Mouse (Mus musculus) liver, adult (tissue): ENCODE measurements around the gene Olfr523.

ENCODE experiments used
- GATA4 ChIP-seq: IDR thresholded peaks from 2 replicates; pipeline ENCODE4 v1.6.1; 2014; ENCODE audit warnings: mild to moderate bottlenecking, low read length; ENCODE audit not compliant: insufficient replicate concordance

The Olfr523 gene

DNA sequence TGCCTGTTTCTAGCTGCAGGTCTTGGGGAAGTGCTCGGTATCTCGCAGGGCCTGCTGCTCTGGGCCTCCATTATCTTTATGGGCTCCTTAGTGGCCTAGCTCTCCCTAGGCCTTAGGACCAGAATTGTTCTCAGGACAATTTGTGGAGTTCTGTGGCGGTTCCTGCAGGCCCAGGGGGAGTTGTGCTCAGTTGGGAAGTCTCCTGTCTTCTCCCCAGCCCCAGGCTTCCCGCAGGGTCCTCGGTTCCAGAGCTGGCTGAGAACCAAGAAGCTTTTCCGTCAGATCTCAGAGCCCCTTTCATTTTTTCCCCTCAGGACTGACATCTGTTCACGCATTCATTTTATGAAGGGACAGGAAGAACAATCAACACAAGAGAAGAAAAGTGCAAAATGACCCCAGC, 8.4 kb upstream of the Olfr523 start, which contains the start of gene Olfr522:
Gene Olfr522 (minus strand): TSS at position 101 of the 400 bp plus-strand sequence.
- TF ChIP-seq GATA4 = no peak

DNA sequence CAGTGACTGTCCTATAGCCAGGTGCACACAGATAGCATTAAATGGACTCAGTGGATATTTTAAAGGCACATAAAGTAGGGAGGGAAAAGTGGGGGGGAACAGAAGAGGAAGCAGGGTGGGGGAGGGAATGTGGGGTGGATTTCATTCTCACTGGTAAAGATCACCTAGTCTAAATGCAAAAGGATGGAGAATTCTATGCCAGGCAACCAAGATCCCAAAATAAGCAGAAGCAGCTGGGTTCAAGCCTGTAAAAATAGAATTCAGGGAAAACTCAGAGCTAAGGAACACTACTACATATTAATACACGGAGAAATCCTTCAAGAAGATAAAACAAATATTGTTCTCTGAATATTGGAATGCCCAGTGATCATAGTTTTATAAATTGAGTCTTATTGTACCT, 5.1 kb upstream of the Olfr523 start:
- no peak for TF ChIP-seq GATA4

DNA sequence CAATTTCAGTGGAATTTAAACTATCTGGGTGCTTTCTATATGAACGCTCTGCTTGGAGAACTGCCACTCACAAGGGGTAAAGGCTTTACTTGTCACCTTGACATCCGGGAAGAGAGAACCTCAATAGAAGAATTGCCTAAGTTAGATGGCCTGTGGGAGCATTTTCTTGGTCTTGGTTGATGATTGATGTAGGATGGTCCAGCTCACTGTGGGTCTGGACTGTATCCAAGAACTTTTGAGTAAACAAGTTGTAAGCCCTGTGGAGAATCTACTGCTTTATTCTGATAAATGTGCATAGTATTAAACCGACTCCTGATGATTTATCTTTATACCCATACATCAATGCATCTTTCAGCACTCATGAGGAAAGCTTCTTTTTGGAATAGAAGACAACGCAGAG, 3.6 kb upstream of the Olfr523 start:
- TF ChIP-seq GATA4 = no peak

- TF ChIP-seq GATA4 = no peak
Observed at GRCm38 (mm10) chr7:140170863-140171262, 2.2 kb upstream of the Olfr523 start.

GRCm38 (mm10) chr7:140179176-140179575, 6.2 kb downstream of the Olfr523 start:
- TF ChIP-seq GATA4 = no peak

GRCm38 (mm10) chr7:140180692-140181091, 7.7 kb downstream of the Olfr523 start:
- TF ChIP-seq GATA4 = no peak

DNA sequence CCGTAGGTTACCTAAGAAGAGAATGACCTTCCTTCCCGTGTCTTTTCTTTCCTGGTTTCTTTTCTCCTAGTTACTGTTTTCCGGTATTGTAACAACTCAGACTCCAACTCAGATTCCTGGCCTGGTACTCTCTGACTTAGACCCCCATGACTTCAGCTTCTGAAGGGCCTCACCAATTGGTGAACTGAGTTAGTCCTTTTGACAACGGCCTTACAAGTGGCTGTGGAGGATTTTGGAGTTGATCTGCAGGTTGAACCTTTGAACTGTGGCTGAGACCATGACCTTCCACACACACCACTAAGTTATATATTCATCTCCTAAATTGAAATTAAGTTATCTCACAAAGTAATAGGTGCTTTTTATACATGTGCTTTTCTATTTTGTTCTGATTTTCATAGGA, 11.2 kb downstream of the Olfr523 start:
- TF ChIP-seq GATA4 = no peak

GRCm38 (mm10) chr7:140186646-140187620, 13.9 kb downstream of the Olfr523 start:
- no peak for TF ChIP-seq GATA4

DNA sequence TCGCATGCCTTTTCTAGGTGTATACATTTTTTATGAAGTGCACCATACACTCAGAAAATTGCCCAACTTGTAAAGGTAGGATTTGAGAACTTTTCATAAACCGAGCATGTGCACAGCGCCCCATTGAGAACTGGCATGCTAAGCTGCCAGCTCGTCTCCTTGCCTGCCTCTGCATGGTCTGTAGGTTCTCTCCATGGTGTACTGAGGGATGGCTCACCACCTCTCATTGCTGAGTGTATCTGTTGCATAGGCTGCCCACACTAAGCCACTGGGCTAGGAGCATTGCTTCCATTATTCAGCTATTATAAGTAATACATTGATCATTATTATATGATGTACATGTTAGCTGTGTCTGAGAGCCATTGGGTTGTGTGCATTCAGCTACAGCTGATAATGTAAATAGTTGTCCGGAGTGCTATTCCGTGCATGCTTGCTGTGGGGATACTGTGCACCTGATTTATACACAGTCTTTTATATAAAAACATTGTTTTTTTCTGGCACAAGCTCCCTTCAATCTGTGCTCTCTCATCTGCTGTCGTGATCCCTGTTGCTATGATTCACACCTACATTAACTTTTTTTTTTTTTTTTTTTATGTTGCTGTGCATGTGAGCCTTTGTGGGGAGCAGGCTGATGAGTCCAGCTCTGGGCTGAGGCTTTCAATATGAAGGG, 14.8 kb downstream of the Olfr523 start:
- no peak for TF ChIP-seq GATA4

DNA sequence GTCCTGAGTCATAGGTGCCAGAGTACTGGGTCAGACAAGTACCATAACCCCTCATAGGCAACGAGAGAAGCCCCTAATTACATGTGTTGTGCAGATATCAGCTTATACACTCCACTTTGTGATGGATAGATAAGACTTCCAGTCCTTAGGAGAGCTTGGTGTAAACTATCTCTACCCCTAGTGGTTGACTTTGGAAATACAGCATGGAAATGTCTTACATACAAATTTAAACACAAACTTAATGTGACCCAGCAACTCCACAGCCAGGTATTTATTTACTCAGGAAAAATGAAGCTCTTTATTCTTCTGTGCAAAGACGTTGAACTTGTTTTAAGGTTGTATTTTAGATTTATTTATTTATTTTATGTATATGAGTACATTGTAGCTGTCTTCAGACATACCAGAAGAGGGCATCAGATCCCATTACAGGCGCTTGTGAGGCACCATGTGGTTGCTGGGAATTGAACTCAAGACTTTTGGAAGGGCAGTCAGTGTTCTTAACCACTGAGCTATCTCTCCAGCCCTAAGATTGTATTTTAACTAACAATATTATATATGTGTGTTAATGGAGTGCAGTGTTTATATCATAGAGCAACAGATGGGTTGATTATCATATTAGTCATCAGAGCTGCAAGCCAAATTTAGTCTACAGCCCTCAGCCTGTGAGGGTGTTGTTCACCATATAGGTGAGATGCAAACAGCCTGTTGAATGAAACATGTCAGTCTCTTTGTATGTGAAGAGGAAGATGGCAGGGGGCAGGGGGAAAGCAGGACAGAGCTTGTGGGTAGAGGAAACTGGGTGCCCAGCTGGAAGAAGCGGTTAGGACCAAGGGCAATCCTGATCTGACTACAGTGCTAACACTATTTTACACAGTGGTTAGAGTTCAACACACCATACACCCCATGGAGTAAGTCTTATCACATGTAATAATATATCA, 15.6 kb downstream of the Olfr523 start:
- TF ChIP-seq GATA4 = no peak

DNA sequence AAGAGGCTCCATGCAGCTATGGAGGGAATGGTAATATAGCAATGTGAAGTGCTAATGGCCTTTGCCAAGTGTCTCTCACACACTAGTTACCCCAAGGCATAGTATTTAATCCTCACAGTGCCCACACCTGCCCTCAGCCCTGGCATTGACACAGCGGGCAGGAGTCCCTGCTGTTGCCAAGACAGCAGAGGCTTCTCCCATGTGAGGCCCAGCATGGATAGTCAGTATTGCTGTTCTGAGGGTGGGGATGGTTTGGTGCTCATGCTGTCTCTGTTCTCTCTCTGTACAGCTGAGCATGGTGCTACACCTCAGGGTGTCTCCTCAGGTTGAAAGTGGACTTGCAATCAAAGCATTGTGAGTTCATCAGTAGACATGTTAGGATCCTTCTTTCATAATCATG, 17.4 kb downstream of the Olfr523 start:
- TF ChIP-seq GATA4 = no peak

DNA sequence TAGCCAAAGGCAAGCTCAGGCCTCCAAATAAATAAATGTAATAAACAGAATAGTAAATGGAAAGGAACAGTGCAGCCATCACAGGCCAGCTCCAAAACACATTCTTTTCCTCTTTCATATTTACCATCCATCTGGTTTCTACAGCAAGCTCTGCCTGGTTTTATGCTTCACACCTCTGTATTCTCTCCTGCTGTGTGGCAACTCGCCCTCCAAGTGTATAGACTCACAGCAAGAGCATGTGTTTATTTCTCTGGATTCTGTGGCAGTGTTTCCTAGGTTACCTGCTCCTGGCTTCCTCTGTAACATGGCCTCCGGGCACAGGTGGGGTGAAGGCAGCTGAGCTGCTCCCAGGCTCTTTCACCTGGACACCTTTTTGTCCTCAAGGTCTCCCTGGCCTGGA, 19.4 kb downstream of the Olfr523 start:
- TF ChIP-seq GATA4 = no peak

DNA sequence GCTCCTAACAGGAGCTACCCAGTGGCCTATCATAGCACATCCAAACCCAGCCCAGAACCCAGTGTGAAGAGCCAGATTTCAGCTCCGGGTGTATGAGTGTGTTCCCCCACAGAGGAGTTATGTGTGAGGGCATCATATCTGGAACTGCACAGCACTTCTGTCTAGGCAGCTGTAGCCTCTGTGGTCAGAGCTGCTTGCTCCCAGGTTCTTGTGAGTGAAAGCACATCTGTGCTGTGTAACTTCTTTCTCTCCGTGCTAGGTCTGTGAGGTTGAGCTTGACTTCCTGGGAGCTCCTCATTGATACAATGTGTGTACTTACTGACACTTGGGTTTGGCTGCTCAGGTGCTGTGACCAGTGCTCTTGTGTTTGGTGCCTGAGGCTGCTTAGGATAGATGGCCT, 19.8 kb downstream of the Olfr523 start:
- no peak for TF ChIP-seq GATA4

GRCm38 (mm10) chr7:140194031-140194430, 21.0 kb downstream of the Olfr523 start:
- no peak for TF ChIP-seq GATA4

GRCm38 (mm10) chr7:140196002-140196401, 23.0 kb downstream of the Olfr523 start:
- TF ChIP-seq GATA4 = no peak
